Mouse (Mus musculus): ENCODE data around the gene Zfp750. TPM values are rescaled to one million over a fixed set of nuclear protein-coding genes. Genes with fewer than 3 reads are reported as not detected.

Gene Zfp750
- polyA plus RNA-seq, 1 experiment from 2014 or later, result 37.5 TPM

Other genes with a start within 250 kb of the Zfp750 start
- gene Wdr45b, start 164.9 kb downstream of the Zfp750 start, polyA plus RNA-seq (2015; fragmentation: Nextera tagmentation; extraction: Ambion mirVana), result 92.1 and 99.3 TPM in 2 replicates
- gene Rab40b, start 131.1 kb downstream of the Zfp750 start, polyA plus RNA-seq (2015; fragmentation: Nextera tagmentation; extraction: Ambion mirVana), result 18.6 and 37.5 TPM in 2 replicates
- 7.3 and 8.9 TPM in 2 replicates for gene Fn3krp, start 97.9 kb downstream of the Zfp750 start, polyA plus RNA-seq (2015; fragmentation: Nextera tagmentation; extraction: Ambion mirVana)
- gene Fn3k, start 84.4 kb downstream of the Zfp750 start, polyA plus RNA-seq (2015; fragmentation: Nextera tagmentation; extraction: Ambion mirVana), result 0.58 and 3.1 TPM in 2 replicates
- gene Tbcd, start 67.4 kb downstream of the Zfp750 start, polyA plus RNA-seq (2015; fragmentation: Nextera tagmentation; extraction: Ambion mirVana), result 51.5 and 51.8 TPM in 2 replicates
- gene B3gntl1, start 153.8 kb upstream of the Zfp750 start, polyA plus RNA-seq (2015; fragmentation: Nextera tagmentation; extraction: Ambion mirVana), result 8.4 and 9.5 TPM in 2 replicates
- gene Metrnl, start 182.2 kb upstream of the Zfp750 start, polyA plus RNA-seq (2015; fragmentation: Nextera tagmentation; extraction: Ambion mirVana), result 77.1 and 79.7 TPM in 2 replicates